Mouse (Mus musculus) spleen, postnatal 4 days (tissue): ENCODE data around the gene Tigd3.

Experiments used
- DNase-seq, 2 experiments: peaks; one replicate each; pipeline ENCODE4 v3.0.0; 2022; ENCODE audit warnings: low spot score in 2 of 2

Tigd3 gene

DNA sequence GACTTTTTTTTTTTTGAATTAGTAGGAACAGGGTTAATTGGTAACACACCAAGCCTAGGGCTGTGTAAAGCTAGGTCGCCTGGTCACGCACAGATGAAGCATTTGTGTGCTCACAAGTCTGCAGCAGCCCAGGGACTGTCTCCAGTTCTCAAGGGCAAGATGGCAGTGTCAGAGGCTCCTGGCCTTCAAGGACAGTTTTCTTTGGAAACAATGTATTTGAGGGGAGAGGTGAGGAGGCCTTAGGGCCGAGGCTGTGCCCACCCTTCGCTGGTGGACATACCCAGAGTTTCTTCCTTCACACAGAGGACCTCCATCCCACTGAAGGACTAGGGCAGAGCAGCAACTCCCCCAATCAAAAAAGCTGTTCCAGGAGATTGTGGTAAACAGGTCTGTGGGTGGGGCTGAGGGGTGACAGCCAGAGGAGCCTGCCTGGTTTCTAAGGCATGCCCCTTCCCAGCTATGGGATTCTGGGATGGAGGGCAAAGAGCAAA is 46.6 kb downstream of the Tigd3 start:
- DNase-seq = peak in 1 of 2 experiments; percentile 52

DNA sequence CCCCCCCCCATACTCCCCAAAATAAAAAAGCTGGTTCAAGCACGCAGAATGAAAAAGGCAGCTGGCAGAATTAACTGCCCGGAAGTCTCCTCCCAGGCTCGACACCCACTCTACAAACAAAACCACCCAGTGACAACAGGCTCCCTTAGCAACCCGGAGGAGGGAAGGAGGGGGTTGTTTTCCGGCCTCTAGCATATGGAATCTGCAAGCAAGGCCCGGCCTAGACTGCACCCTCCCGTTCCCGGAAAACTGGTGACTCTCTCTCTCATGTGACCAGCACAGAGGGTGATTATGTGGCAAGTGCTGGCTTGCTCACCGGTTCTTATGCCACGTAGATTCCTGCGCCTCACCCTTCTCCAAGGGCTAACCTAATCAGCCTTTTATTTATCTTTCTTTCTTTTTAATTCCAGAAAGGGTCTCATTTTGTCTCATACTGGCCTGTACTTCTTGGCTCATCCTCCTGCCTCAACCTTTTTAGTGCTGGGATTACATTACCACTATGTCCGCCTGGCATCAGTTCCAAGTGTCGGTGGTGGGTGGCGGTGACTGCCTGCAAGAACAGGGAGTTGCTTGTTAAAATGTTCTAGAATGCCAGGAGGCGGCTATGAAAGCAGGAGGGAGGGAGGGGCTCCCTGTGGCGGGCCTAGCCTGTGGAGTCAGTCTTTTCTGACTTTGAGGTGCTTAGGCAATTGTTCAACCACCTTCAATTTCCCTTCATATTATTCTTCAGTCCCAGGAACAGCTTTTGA is 47.2 kb downstream of the Tigd3 start:
- peak; percentile 69 to 84 for DNase-seq

DNA sequence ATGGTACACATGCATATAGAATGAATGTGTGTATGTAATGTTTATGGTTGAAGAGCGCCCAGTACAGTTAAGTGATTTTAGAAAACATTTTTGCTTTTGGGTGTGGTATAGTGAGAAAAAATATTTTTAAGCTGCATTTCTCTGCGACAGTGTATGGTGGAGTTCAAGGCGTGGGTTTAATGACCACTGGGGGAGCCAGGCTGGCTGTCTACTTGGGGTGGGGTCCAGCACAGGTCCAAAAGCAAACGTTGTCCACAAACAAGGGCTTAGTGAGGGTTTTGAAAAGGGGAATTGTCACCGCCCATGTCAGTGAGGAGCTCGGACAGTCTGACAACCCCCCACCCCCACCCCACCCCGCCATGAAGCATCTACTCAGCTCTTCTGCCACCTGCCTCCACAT is 47.8 kb downstream of the Tigd3 start:
- peak in 1 of 2 experiments; percentile 25 for DNase-seq

DNA sequence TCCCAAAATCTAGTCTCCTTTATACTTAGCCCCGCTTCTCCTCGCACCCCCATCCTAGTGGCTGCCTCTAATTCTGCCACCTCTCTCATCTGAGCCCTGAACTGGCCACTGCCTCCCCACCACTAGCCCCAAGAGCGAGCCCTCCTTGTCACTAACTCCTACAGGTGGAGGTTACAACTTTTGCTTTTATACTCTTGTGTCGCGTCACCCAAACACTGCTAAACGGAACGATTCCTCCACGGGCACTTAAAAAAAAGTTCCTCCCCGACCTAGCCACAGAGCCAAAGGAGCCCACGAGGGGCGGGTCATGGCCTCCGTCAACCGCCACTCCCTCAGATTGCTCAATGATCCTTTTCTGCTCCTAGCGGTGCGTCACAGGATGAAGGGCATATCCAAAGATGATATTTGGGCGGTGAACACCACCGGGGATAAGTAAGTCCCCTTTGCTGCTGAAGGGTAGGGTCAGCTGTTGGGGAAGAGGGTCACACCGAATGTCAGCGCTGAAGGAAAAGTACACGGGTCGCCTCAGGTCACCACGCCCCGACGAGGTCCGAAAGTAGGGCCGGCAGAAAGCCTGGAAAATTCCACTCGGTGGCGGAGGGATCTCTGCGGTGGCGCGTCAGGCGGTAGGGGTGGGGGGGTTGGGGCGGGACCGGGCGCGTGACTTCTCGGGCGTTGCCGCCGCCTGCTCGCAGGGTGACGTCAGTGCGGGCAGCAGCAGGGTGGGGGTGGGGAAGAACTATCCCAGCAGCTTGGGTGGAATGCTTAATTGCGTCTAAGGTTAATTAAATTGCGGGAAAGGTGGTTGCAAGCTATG is 48.4 kb downstream of the Tigd3 start:
- DNase-seq = peak; percentile 96 to 97

DNA sequence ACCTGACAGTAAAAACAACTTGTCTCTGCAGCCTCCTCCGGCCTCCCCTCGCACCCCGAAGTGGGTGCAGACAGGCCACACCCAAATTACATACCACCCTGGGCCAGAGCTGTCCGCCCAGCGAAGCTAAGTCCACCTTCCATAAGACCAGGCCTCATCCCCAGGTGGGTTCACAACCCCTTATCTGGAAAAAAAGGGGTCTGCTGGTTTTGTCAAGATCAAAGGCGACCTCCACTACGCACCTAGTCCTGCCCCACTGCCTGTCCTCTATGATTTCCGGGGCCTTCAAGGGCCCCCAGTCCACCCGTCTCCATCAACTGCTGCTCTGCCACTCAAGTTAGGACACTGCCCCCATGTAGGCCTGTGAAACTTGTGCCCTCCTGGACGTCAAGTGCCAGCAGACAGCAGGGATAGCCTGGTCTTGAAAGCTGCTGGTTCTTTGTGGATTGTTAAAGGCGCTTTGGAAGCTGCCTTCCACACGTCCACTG is 49.1 kb downstream of the Tigd3 start:
- DNase-seq = no peak

DNA sequence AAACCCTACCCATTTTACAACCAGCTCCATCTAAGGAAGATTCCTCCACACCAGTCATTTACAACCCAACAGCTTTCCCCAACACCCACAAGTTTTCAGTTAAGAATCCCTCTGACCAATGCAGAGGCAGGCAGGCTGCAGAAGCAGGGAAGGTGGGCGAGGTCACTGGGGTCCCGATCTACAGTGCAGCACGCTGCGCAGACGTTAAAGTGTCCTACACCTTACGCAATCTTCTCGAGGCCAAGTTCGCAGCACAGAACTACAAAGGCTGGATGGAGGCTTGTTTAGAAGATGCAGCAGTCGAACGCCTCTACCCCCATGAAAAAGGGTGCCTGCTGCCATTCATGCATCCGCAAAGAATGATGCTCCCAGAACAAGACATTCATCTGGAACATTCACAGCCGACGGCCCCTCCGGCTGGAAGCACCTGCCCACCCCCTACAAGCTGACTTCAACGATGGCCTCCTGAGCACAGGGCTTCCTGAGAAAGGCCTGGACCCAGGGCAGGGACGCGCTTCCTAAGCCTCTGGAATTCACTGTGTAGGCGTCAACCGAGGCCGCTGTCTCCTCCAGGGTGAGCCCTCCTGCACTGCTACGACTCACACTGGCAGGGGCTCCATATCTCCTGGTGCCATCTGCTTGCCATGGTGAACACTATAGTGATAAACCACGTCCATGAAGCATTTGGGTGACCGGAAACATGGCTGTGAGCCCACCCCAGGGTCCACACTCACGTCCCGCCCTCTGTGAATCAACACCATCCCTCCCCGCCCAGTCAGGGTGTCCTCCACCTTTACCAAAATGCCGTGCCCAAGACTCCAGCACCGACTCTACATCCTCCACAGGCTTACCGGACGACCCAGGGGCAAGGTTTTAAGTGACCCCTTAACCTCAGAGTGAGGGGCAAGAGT is 49.9 kb downstream of the Tigd3 start:
- peak; percentile 60 to 78 for DNase-seq

DNA sequence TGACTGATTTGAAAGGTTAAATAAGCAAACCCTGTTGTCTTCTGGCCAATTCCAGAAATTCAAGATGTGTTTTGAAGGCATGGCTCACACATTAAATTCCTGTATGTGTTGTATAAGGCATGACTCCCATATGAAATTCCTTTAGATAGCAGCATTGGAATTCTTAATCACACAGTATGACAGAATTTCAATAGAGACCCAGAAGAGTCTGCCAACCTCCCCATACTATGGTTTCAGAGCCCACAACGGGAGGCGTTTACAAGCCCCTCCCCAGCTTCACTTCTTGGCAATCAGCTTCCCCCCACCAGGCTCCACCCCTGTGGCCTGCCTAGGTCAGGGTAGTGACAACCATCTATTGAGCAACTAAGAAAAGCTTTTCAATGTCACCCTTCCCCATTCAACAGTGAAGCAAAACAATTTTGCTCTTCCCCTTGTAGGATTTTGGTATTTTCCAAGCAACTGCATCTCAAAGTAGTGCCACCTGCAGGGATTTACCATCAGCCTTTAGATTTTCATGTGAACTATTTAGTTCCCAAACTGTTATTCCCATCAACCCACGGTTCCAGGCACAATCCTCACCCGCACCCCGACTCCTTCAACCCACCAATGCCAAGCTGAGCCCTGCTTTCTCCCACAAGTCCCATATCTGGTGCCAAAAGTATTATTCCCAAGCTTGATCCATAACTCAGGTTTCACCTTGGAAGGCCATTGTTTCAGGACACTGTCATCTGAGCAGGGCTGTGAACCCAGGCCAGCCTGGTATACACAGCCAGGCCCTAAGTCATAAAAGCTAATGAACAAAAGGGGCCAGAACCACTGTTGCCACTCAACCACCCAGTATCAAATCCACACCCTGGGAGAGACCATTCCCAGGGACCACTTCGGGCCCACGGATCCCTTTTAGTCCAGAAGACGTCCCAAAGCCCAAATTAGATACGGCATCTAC is 50.9 kb downstream of the Tigd3 start:
- peak; percentile 51 to 75 for DNase-seq

DNA sequence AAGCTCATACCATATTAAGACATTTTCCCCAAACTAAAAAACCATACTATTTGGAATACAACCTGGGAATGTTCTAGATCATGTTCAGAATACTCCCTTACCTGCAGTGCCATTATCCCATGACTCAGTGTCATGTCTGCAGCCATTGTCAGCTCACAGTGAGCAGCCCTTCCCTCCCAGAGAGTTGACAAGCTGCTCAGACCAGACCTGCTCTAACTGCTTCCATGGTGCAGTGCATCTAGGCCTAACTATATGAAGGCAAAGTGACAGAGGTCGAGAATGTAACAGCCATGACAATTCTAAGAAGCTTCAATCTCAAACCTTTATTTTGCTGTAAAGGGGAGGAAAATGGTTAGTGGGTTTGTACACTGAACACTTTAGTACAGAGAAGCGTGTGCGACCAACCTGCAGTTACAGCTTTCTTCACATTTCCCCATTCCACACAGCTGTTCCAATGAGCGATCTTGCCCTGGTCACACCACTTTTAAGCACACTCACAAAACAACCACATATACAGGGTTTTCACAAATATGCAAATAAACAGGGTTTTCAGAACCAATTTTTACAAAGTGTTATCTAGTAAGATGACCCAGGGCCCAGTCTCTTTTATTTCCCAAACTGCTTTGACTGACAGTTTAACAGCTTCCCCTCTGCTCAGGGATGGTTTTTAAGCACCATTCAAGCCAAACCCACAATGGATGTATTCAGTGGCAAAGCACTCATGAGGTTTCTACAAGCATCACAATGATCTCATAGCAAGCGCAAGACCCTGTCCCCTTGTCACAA is 51.8 kb downstream of the Tigd3 start:
- DNase-seq = no peak

DNA sequence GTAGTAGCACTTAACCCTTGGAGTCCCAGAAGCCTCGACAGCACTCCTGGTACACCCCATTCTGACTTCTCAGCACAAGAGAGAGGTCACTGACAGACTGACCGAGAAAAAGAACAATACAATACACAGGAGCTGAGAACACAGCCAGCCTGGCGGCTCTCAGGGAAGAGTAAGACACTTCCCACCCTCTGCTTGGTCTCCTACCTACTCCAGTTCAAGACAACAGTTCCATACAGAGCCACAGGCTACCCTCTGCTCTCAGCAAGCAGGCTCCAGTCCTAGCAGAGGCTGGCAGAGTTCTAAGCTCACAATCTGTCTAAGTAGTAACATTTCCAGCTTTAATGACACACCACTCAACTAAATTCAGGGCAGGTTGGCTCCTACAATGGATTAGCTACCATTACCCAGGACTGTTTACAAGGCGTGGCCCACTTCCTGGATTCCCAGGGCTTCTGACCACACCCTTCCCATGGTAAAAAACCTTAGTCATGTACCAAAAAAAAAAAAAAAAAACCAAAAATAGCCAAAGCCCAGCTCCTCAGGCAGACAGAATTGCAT is 52.5 kb downstream of the Tigd3 start:
- DNase-seq = peak; percentile 41 to 72
